Mouse (Mus musculus) hindbrain, embryonic 15.5 days (tissue): ENCODE data around the gene Padi4. TPM values are rescaled to one million over a fixed set of nuclear protein-coding genes. Genes with fewer than 3 reads are reported as not detected.

Experiments used
- ATAC-seq: fragments of 200-750 bp; cut with Nextera tagmentation; 2 replicates; pipeline ENCODE4 v1.8.0; 2017; ENCODE audit warnings: low read depth, moderate number of reproducible peaks, moderate TSS enrichment; ENCODE audit not compliant: low FRiP score
- H3K27ac ChIP-seq: fragments of 300-500 bp; sonication (generic); replicated peaks from 2 replicates; pipeline ENCODE4 v1.5.1; 2015; ENCODE audit warnings: mild to moderate bottlenecking, inconsistent platforms
- H3K27me3 ChIP-seq: fragments of 300-500 bp; sonication (generic); 2 replicates; pipeline ENCODE4 v1.6.1; 2015; ENCODE audit warnings: control low read depth, inconsistent platforms
- H3K36me3 ChIP-seq: fragments of 300-500 bp; sonication (generic); 2 replicates; pipeline ENCODE4 v1.6.1; 2015; ENCODE audit warnings: control low read depth, inconsistent platforms
- H3K4me1 ChIP-seq: fragments of 300-500 bp; sonication (generic); replicated peaks from 2 replicates; pipeline ENCODE4 v1.6.1; 2015; ENCODE audit warnings: control low read depth, inconsistent platforms
- H3K4me2 ChIP-seq: fragments of 300-500 bp; sonication (generic); 2 replicates; pipeline ENCODE4 v1.6.1; 2015; ENCODE audit warnings: moderate library complexity, mild to moderate bottlenecking, inconsistent platforms
- H3K4me3 ChIP-seq: fragments of 300-500 bp; sonication (generic); 2 replicates; pipeline ENCODE4 v1.5.1; 2015; ENCODE audit warnings: mild to moderate bottlenecking, inconsistent platforms
- H3K9ac ChIP-seq: fragments of 300-500 bp; sonication (generic); 2 replicates; pipeline ENCODE4 v1.6.1; 2015; ENCODE audit warnings: inconsistent platforms
- H3K9me3 ChIP-seq: fragments of 300-500 bp; sonication (generic); 2 replicates; pipeline ENCODE4 v1.6.1; 2016; ENCODE audit warnings: control low read depth, inconsistent platforms
- WGBS: fragments of 180-500 bp; shearing (Covaris S2); methylation state at CpG from one replicate; pipeline ENCODE4 v1.1.7; 2015; 5-methylcytosine and 5-hydroxymethylcytosine counted together
- polyA plus RNA-seq: library from polyadenylated mRNA; unstranded; fragments of >200 nt; fragmentation: Nextera tagmentation; extraction: Ambion mirVana; gene quantifications from 2 replicates; pipeline ENCODE4 v1.2.1, GENCODE M21; 2015

Padi4 gene
- polyA plus RNA-seq, 1 experiment from 2014 or later: 0.09 TPM

- no peak within 1 kb of the TSS for H3K9ac ChIP-seq
Measured at GRCm38 (mm10) chr4:140810458-140811260, 36.6 kb upstream of the Padi4 start, which contains the start of gene Padi3. Gene Padi3 (minus strand): TSS chr4:140810648.

DNA sequence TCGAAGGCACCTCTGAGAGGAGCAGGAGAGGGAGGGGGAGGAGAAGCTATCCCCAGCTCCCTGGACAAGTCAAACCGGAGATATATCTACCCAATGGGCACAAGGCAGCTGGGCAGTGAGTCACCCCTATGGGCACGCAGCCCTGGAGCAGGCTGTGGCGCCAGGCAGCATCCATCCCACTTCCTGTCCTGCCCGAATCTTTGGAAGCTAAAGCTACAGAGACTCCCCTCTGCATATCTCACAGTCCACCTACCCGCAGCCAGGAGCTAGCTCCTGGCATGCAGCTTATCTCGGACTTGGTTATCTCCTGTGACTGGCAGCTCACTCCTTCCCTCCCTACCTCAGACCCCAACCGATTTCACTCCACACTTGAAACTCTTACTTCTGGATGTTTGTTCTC lies 35.1 kb upstream of the Padi4 start:
- H3K9me3 ChIP-seq: no peaks in the 10 kb centered on the region
- no peak overlapping the region for H3K9ac ChIP-seq
- WGBS: 90% methylated on average over 8 of the region's 8 CpGs
- H3K27ac ChIP-seq: no peak overlapping the region
- H3K36me3 ChIP-seq: no peaks in the 10 kb centered on the region
- H3K4me2 ChIP-seq: no peak overlapping the region
- H3K4me1 ChIP-seq: peaks cover 7% of the 10 kb centered on the region; the same call in 1 of the 2 replicates
- H3K4me3 ChIP-seq: no peak overlapping the region
- peaks cover 2% of the 10 kb centered on the region; the same call in 1 of the 2 replicates for H3K27me3 ChIP-seq
- ATAC-seq: no peak

More at GRCm38 (mm10) chr4:140810458-140811260, 36.6 kb upstream of the Padi4 start, which contains the start of gene Padi3:
- H3K36me3 ChIP-seq: no peaks in the 10 kb centered on the region
- no peaks in the 10 kb centered on the region for H3K9me3 ChIP-seq
- H3K27ac ChIP-seq: no peak within 1 kb of the TSS
- peaks cover 8% of the 10 kb centered on the region; the same call in 1 of the 2 replicates for H3K27me3 ChIP-seq
- ATAC-seq: no peak
- H3K4me2 ChIP-seq: no peak within 1 kb of the TSS
- H3K4me3 ChIP-seq: no peak within 1 kb of the TSS
- 80% methylated on average over 15 of the region's 16 CpGs for WGBS
- H3K4me1 ChIP-seq: peaks cover 10% of the 10 kb centered on the region; the same call in 1 of the 2 replicates

DNA sequence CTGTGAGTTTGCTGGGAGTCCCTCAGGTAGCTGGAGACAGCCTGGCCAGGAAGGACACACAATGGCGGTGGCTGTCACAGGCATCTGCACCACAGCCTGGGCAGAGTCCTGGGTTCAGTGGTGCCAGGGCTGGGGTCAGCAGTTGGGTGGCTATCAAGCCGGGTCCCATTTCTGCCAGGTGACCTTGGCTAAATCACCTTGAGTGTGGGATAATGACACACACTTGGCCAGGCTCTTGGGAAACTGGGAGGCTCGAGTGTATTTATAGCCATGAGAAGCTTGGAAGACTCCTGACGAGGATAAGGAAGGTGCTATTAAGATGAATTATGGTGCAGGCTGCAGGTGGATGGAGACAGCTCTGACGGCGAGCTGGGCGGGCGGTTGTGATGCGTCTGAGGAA lies 30.6 kb upstream of the Padi4 start:
- Histone ChIP-seq H3K4me2 (no peak overlapping the region), H3K27me3 (no peaks in the 10 kb centered on the region), H3K9me3 (no peaks in the 10 kb centered on the region), H3K9ac (no peak overlapping the region), H3K4me3 (no peak overlapping the region), H3K27ac (no peak overlapping the region), H3K36me3 (no peaks in the 10 kb centered on the region), H3K4me1 (no peaks in the 10 kb centered on the region)
- ATAC-seq: no peak
- WGBS: 84% methylated on average over 9 of the region's 9 CpGs

DNA sequence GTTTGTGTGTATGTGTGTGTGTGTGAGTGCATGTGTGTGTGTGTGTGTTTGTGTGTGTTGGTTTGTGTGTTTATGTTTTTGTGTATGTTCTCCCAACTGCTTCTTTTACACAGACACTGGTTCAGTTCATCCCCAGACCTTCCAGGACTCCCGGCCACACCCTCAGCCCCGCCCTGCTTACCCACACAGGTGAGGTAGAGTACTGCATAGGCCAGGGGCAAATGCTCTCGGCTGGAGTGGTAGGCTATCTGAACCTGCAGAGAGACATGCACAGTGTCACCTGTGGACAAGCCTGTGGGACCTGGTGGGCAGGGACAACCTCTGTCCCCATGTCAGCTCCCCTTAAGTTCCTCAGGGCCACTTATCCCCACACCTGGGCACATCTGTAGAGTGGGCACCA lies 27.3 kb upstream of the Padi4 start:
- WGBS: 73% methylated on average over 3 of the region's 3 CpGs
- Histone ChIP-seq H3K4me2 (no peak overlapping the region), H3K9ac (no peak overlapping the region), H3K9me3 (no peaks in the 10 kb centered on the region), H3K27ac (no peak overlapping the region), H3K4me1 (no peaks in the 10 kb centered on the region), H3K4me3 (no peak overlapping the region), H3K27me3 (no peaks in the 10 kb centered on the region), H3K36me3 (no peaks in the 10 kb centered on the region)
- ATAC-seq: no peak

DNA sequence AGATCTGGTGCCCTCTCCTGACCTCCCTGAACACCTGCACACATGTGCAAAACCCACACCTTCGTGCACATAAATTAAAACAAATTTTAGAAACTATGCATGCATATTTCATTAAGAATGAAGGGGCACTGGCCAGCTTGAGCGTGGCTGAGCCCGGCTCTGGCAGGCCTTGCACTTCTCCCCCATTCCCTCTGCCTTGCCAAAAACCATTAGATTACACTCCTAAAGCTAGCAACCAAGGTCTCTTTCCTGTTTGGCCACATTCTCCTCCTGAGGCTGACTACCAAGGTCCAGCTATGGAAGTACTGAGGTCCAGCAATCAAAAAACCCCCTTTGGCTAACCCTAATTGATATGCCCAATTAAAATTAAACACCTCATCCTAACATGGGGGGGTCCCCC lies 22.8 kb upstream of the Padi4 start:
- Histone ChIP-seq H3K36me3 (no peaks in the 10 kb centered on the region), H3K27me3 (no peaks in the 10 kb centered on the region), H3K9ac (no peak overlapping the region), H3K4me1 (no peaks in the 10 kb centered on the region), H3K4me3 (no peak overlapping the region), H3K4me2 (no peak overlapping the region), H3K9me3 (no peaks in the 10 kb centered on the region), H3K27ac (no peak overlapping the region)
- 89% methylated on average over 3 of the region's 3 CpGs for WGBS
- ATAC-seq: no peak

DNA sequence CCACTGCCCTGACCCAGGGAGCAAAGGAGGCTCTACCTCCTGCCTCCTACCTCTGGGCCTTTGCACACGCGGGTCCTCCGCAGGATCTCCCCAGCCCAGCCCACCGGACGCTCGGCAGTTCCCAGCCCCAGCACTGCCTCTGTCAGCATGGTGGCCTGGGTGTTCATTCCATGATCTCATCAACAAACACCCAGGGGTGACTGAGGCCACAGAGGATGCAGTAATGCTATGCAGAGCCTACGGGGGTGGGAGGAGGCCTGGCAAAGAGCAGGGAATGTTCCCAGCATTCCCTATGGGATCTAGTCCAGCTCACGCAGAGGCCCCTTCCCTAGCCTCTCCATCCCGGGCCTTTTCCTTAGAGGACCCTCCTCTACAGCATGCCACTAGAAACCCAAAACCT lies 20.6 kb upstream of the Padi4 start:
- H3K36me3 ChIP-seq: no peaks in the 10 kb centered on the region
- no peak overlapping the region for H3K4me2 ChIP-seq
- H3K27me3 ChIP-seq: no peaks in the 10 kb centered on the region
- no peaks in the 10 kb centered on the region for H3K4me1 ChIP-seq
- H3K9me3 ChIP-seq: no peaks in the 10 kb centered on the region
- H3K9ac ChIP-seq: no peak overlapping the region
- no peak overlapping the region for H3K4me3 ChIP-seq
- 81% methylated on average over 9 of the region's 9 CpGs for WGBS
- no peak for ATAC-seq
- no peak overlapping the region for H3K27ac ChIP-seq

DNA sequence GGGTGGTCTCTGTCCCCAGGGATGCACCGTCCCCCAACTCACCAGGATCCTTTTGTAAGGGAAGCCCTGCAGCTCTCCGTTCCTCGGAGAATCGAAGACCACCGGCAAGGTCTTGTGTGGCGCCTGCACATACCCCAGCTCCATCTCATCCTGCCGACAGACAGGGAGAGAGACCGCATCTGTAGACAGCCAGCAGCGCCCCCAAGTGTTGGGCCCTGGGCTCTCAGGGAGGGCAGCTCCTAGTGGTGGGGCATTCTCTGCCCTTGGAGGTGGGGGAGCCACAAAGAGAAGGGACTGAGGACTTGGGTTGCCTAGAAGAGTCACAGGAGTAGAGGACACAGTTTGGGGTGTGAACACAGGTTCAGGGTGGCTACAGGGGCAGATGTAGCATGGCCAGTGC lies 19.8 kb upstream of the Padi4 start:
- no peak overlapping the region for H3K9ac ChIP-seq
- H3K4me3 ChIP-seq: no peak overlapping the region
- no peak overlapping the region for H3K4me2 ChIP-seq
- 31% methylated on average over 9 of the region's 9 CpGs for WGBS
- no peaks in the 10 kb centered on the region for H3K36me3 ChIP-seq
- H3K4me1 ChIP-seq: no peaks in the 10 kb centered on the region
- ATAC-seq: no peak
- no peaks in the 10 kb centered on the region for H3K9me3 ChIP-seq
- H3K27me3 ChIP-seq: no peaks in the 10 kb centered on the region
- no peak overlapping the region for H3K27ac ChIP-seq

GRCm38 (mm10) chr4:140792584-140792983 lies 18.5 kb upstream of the Padi4 start:
- no peak for ATAC-seq
- H3K4me1 ChIP-seq: no peaks in the 10 kb centered on the region
- H3K36me3 ChIP-seq: no peaks in the 10 kb centered on the region
- no peak overlapping the region for H3K4me3 ChIP-seq
- no peak overlapping the region for H3K4me2 ChIP-seq
- H3K9me3 ChIP-seq: no peaks in the 10 kb centered on the region
- 94% methylated on average over 7 of the region's 7 CpGs for WGBS
- H3K27ac ChIP-seq: no peak overlapping the region
- no peak overlapping the region for H3K9ac ChIP-seq
- H3K27me3 ChIP-seq: no peaks in the 10 kb centered on the region

DNA sequence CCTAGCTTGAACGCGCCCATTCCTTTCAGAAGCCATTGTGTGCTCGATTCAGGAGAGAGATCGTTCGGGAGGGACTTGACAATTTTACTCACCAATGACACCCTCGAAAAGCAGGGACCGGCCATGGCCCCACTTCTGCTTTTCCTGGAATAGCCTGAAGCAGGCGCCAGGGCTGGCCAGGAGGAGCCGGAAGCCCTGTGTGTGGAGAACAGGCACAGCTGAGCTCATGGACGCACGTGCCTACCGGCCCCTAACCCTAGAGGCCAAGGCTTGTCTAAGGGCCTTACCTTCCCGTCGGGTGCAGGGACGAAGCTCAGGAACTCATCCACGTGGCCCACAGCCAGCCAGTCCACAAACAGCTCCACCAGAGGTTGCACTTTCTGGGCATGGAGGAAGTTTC lies 17.0 kb upstream of the Padi4 start:
- Histone ChIP-seq H3K9ac (no peak overlapping the region), H3K27ac (no peak overlapping the region), H3K36me3 (no peaks in the 10 kb centered on the region), H3K4me3 (no peak overlapping the region), H3K4me2 (no peak overlapping the region), H3K9me3 (no peaks in the 10 kb centered on the region), H3K27me3 (no peaks in the 10 kb centered on the region), H3K4me1 (no peaks in the 10 kb centered on the region)
- no peak for ATAC-seq
- WGBS: 80% methylated on average over 16 of the region's 16 CpGs

DNA sequence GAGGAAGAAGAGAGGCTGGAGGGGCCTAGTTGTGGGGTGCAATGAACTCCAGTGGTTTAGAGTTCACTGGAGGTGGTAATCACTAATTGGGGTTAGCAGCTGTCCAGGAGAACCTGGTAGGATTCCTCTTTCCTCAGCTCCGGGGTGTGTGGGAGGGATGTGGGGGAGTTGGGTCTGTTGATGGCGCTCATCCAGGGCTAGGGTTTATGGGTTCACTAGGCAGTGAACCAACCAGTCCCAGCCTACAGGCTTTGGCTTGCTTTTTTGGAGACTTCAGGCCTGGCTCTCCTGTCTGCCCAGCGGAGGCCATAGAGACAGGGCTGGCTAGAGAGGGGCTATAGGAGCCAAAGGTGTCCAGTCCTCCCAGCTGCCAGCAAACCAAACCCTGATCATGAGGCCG lies 15.9 kb upstream of the Padi4 start:
- 90% methylated on average over 4 of the region's 4 CpGs for WGBS
- Histone ChIP-seq H3K36me3 (no peaks in the 10 kb centered on the region), H3K9me3 (no peaks in the 10 kb centered on the region), H3K4me3 (no peak overlapping the region), H3K27ac (no peak overlapping the region), H3K27me3 (no peaks in the 10 kb centered on the region), H3K4me2 (no peak overlapping the region), H3K4me1 (no peaks in the 10 kb centered on the region), H3K9ac (no peak overlapping the region)
- ATAC-seq: no peak

DNA sequence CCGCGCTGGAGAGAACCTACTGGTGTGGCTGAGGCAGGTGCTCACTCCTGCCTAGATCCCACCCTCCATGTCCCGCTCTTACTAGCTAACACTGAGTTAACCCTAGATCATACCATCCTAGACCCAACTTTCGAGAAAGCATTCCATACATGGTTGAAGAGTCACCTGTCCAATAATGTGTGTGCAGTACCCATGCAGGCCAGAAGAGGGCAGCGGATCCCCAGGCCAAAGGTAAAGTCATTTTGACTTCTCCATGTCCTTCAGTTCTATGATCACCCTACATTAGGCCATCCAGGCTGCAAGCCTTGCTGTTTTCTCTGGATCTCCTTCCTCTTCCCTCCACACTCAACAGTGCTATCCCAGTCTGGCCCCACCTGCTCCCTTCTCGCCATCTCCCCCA lies 14.9 kb upstream of the Padi4 start:
- 46% methylated on average over 6 of the region's 6 CpGs for WGBS
- Histone ChIP-seq H3K4me2 (no peak overlapping the region), H3K4me1 (no peaks in the 10 kb centered on the region), H3K27me3 (no peaks in the 10 kb centered on the region), H3K4me3 (no peak overlapping the region), H3K9me3 (no peaks in the 10 kb centered on the region), H3K27ac (no peak overlapping the region), H3K9ac (no peak overlapping the region), H3K36me3 (no peaks in the 10 kb centered on the region)
- no peak for ATAC-seq

DNA sequence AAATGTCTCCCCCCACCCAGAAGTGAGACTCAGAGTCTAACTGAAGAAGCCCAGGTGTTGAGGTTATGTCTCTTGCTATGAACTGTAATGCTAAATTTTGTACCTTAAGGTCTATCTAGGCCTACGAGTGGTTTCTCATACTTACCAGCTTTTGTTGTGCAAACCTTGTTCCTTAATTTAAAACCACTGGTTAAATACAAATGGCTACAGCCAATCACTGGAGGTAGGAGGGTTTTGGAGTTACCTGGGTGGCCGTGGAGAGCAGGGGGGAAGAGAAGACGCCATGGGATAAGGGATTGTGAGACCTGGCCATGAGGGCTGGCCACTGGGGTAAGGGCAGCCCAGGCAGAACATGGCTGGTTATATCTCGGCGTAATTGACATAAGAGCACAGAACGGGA lies 14.2 kb upstream of the Padi4 start:
- Histone ChIP-seq H3K36me3 (no peaks in the 10 kb centered on the region), H3K9me3 (no peaks in the 10 kb centered on the region), H3K27ac (no peak overlapping the region), H3K4me1 (no peaks in the 10 kb centered on the region), H3K4me2 (no peak overlapping the region), H3K27me3 (no peaks in the 10 kb centered on the region), H3K4me3 (no peak overlapping the region), H3K9ac (no peak overlapping the region)
- ATAC-seq: no peak
- WGBS: 92% methylated on average over 6 of the region's 6 CpGs

DNA sequence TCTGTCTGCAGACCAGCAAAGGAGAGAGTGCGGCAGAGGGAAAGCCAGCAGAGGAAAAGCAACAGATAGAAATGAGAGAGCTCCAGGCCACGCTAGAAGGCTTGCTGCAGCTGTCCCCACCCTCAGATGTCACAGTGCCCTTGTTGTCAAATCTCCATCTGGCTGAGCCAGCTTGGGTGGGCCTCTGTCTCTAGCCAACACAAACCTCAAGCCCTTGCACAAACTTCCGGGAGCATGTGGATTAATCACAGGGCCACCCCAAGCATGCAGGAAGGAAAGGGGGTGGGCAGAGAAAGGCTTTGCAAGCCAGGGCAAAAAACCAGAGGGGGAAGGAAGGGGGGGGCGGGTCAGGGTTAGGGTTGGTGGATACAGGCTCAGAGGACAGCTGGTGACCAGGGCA lies 13.4 kb upstream of the Padi4 start:
- no peak overlapping the region for H3K9ac ChIP-seq
- H3K4me1 ChIP-seq: no peaks in the 10 kb centered on the region
- H3K4me2 ChIP-seq: no peak overlapping the region
- 75% methylated on average over 4 of the region's 4 CpGs for WGBS
- no peaks in the 10 kb centered on the region for H3K36me3 ChIP-seq
- H3K4me3 ChIP-seq: no peak overlapping the region
- no peak for ATAC-seq
- no peak overlapping the region for H3K27ac ChIP-seq
- H3K9me3 ChIP-seq: no peaks in the 10 kb centered on the region
- H3K27me3 ChIP-seq: no peaks in the 10 kb centered on the region
